Mouse (Mus musculus) cerebellum, postnatal 14 days (tissue): Measurements from ENCODE around the gene Gm6902.
"Not testable (repeated sequence)": the region's sequence is repeated elsewhere in the genome, so short reads cannot be mapped to it uniquely, and the experiment has no call there.

Experiments used
- DNase-seq, 2 experiments: peaks; one replicate each; pipeline ENCODE4 v3.0.0; 2021; ENCODE audit warnings: mixed read lengths in 2 of 2

Gene Gm6902

DNA sequence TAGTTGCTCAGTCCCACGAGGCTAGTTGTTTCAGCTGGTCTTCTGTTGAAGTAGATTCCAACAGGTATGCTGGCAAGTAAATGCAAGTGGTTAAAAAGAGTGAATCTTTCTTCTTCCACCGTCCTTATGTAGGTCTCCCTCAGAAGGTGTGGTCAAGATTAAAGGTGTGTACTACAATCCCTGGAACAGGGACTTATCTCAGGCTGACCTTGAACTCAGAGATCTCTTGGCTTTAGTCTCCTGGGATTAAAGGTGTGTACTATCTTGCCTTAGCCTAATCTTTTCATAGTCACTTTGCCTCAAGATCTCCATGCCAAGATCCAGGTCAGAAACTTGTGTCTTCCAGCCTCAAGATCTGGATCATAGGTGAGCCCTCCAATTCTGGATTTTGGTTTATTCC, at the start of gene Gm6902:
Gene Gm6902, minus strand, starts transcription at position 101 of the 400 bp plus-strand sequence.
- not testable (repeated sequence) for DNase-seq

GRCm38 (mm10) chr7:23300892-23301291, 22.2 kb upstream of the Gm6902 start, which contains the start of gene Nlrp4e:
Gene Nlrp4e (plus strand): TSS chr7:23301192.
- DNase-seq, result not testable (repeated sequence)

- DNase-seq, result not testable (repeated sequence)
Observed at GRCm38 (mm10) chr7:23251582-23251981, 27.1 kb downstream of the Gm6902 start, which contains the start of gene Vmn1r166. Gene Vmn1r166 (minus strand): TSS chr7:23251682.
